Mouse (Mus musculus): ENCODE measurements around the gene Rassf8.
A peak's percentile ranks its signal among the peaks of the same experiment; 100 is the strongest.

Gene Rassf8

DNA sequence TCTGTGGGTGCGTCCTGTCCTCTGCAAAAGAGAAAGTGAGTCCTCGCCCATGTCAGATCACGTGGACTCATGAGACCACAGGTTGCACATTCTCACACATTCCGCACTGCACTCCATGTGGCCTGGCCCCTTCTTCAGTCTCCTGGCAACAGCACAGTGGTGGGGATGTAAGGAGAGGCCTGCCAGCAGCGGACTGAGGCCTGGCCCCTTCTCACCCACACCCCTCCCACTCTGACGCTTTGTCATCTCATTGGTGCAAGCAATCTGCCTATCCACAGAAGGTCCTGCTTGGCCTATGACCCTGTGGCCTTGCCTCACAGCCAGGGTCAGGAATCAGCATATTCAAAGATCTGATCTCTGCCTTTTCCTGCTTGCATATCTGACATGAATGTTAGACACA is 76.6 kb downstream of the Rassf8 start:
- no peak for DNase-seq (ENCODE audit: low spot score in 2 of 2)

DNA sequence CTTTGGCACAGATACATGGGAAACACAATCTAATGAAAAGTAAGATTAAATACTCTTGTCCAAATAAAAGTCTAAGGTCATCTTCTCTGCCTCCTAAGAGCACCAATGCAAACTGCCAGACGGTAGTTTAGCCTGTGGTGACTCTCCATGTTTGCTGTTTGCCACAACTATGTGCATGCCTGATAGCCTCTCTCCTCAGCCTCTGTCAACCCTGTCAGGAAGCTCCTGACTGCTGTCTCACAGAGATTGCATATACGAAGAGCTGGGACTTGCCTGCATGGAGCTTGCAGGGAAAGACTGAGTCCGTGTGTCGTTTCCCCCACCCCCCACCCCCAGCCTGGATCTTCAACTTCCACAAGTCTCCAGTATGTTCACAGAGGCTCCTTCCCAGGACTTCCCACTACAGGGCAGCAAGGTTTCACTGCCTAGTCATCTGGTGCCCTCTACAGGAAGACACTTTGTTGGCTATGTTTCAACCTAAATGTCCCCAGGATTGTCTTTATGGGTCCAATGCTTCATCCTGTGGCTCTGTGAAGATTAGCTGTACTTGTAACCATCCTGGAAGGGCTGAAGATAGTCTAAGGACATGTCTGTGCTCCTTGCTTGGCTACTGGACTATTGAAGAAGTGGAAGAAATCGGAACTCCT is 77.2 kb downstream of the Rassf8 start:
- no peak for DNase-seq (ENCODE audit: low spot score in 2 of 2)

DNA sequence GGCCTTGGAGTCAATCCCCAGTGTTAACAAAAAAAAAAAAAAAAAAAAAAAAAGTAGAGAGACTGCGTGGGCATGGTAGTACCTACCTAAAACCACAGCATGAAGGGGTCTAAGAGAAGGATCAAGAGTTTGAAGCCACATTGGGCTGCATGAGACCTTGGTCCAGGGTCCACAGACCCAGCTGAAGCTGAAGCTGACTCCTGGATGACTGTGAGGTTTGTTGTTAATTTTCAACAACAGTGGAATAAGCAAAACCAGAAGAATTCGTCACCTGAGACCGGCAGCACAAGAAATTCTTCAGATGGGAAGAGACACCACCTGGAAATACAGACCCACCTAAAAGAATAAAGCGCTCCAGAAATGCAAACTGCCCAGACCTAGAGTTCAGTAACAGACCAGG is 79.8 kb downstream of the Rassf8 start:
- DNase-seq (ENCODE audit: low spot score in 2 of 2) = no peak

DNA sequence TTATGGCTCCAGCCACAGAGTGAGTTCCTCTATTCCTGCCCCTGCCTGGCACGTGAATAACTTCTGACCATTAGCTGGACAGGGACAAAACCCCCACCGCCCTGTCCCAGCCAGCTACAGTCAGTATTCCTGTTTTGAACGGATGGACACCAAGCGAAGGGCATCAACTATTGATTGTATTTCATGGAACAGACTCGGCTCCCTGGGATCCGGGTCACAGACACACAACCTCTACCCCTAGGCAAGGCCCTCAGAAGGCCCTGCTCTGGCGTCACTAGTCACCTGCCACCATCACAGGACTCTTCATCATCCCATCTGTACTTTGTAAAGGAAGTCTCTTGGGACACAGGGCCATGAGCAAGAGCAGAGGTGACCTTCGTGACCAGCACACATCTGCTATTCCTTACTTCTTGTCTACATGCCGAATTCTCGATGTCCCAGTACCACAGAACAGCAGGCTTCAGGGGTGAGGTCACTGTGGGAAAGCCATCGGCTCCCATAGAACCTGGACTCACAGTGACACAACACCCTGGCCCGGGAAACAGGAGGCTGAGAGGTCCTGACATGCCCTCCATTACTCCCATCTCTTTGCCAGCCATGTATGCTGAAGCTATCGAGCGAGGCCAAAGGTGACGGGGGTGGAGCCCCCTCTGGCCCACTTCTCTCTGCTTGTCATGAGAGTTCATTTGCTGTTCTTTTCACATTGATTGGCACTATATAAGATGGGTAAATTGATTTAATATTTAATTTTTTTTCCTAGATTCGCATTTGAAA is 82.7 kb downstream of the Rassf8 start:
- no peak for DNase-seq (ENCODE audit: low spot score in 2 of 2)

DNA sequence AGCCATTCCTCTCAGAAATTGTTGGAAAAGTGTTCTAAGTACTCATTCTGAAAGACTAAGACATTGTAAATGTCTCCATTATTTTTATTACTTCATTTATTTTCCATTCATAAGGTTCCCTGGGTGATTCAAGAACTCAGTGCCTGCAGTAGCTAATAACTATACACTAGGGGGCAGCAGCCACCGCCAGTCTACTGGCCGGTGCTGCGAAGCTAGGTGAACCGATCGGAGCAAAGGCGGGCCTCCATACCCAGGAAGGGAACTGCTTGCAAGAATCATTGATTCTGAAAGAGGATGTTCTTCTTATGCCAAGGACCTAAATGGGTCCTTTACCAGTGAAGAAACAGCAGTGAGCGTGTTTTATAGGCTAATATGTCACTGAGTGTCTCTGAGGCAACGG is 83.6 kb downstream of the Rassf8 start:
- peak; percentile 27 to 59 for DNase-seq (ENCODE audit: low spot score in 2 of 2)

DNA sequence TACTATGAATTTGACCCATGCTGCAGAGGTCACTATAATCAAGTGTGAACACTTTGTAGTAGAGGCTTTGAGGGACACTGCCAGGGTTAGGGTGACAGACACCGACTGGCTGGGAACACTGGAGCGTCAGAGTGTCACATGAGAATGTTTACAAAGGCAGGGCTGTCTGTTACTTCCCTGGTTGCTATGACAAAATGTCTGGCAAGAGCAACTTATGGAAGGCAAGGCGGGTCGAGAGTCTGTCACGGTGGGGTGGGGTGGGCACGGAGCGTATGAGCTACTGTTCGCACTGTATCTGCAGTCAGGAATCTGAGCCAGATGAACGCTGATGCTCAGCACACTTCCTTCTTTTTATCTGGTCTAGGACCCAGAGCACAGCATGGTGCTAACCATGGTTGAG is 84.1 kb downstream of the Rassf8 start:
- no peak for DNase-seq (ENCODE audit: low spot score in 2 of 2)

DNA sequence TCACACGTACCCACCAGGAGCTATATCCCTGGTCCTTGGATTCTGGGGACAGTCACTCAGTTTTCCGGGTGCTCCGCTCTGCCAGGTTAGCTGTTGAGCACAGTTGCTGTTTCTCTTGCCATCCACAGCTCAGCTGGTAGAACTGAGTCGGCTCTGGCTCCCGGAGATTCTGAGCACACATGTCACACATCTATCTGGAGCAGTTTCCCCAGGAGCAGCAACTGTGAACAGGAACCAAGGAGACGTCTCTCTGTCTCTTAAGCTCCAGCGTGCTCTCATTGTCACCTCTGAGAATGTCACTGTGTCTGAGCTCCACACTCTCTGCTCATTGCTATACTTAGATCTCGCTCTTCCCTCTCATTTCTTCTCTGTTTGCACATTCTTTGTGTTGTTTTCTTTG is 86.4 kb downstream of the Rassf8 start:
- DNase-seq (ENCODE audit: low spot score in 2 of 2) = no peak

DNA sequence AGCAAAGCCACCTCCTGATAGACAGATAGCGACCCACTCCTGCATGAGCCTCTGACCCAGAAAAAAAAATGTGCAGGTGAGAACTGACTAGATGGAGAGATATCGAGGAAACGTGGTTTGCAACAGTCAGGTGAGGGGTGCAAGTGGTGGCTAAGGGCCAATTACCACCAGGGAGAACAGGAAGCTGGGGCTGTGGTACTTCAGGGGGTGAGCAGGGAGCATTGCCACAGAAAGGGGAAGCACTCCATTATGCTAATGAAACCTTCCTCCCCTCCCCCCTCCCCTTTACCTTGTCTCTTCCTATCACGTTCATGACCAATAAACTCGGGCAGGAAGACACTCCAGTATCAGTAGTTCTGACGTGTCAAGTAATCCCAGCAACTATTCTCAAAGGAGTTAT is 88.8 kb downstream of the Rassf8 start:
- no peak for DNase-seq (ENCODE audit: low spot score in 2 of 2)

DNA sequence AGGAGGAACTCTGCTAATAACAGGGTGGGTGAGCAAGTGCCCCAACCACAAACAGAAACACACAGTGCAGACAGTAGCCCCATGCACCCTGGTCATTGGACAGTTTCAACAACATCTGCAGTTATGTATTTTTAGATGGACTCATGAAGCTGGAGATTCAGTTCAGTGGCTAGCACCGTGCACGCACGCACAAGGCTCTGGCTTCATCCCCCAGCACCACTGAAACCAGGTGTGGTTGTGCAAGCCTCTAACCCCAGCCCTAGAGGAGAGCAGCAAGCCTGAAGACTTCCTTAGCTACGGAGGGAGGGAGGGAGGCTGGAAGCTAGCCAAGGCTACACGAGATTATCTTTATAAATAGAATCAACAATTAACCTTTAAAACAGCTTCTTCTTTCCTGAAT is 99.1 kb downstream of the Rassf8 start:
- DNase-seq (ENCODE audit: low spot score in 2 of 2) = no peak

DNA sequence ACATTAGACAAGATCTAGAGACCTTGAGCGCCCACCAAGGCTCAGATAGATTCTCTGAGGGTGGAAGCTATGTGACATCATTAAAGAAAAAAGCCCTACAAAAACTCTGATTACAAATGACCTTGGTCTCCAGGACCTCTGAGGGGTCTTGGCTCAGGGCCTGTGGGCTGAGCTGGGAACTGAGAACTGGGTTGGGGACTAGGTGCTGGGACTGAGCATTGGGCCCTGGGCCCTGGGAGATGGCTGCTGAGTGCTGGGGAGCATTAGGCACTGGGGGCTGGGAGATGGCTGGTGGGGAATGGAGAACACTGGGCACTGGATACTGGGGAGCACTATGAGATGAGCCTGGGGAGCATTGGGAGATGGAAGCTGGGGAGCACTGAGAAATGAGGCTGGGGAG is 99.5 kb downstream of the Rassf8 start:
- DNase-seq (ENCODE audit: low spot score in 2 of 2) = no peak

DNA sequence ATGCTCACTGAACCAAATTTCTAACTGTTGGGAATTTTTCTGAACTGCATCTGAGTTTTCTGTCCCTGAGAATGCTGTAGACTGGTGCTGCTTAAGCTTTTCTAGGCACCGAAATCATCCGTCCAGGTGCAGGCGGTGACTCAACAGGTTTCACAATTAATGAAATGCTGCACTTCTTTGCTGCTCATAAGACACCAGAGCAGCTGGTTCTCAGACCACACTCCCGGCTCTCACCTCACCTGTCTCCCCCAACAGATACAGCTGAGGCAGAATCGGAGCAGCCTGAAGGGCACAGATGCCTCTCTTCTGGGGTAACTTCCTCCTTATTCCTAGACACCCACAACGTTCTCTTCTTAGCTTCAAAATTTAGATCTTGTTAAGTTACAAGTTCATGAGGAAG is 100.4 kb downstream of the Rassf8 start:
- DNase-seq (ENCODE audit: low spot score in 2 of 2) = no peak

DNA sequence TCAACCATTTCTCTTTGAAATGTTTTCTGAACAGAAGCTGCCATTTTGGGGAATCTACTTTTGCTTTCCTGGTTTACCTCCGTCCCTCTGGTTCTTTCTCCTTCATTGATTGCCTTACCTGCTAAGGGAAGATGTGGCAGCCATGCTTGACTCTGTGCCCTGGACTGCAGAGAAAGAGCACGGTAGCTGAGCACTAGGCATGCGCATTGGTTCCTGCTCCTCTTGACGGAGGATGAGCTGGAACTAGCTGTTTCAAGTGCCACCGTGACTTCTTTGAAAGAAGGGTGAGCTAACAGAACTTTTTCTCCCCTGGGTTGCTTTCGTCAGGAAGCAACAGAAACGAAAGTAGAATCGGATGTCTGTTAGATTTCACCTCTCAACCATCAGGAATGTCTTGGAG is 101.1 kb downstream of the Rassf8 start:
- DNase-seq (ENCODE audit: low spot score in 2 of 2) = no peak

DNA sequence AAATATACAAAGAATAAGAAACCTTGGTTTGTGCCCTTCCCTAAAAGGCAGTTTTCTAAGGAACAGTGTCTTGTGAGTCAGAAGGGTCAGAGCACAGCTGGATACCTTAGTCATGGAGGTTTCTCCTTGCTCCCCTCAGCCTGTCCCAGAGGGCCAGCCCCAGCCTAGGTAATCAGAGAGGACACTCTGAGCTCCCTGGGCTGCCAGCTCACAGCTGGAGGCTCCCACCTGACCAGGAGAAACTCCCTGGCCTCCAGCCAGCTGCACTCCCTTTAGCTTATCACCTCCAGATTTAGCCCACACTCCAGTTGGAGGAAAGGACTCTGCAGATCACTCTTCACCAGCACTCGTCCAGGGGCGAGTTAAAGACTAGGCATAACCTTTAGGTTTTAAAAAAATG is 104.2 kb downstream of the Rassf8 start:
- DNase-seq (ENCODE audit: low spot score in 2 of 2) = no peak

DNA sequence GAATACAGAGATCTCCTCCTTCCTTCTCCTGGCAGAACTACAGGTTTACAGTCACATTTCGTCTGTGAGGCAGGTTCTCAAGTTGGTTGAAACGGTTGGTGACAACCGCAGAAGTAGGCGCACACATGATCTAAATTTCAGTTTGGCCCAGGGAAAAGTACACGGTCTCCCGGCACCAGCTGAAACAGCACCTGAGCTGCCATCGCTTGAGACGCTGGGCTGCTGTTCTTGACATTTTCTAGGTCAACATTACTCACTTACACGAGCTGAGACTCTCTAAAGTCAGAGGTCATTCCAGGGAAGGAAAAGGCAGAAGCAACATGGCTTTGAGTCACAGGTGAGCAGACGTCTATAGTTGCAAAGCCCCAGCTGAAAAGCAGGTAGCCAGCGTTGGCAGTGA is 105.4 kb downstream of the Rassf8 start:
- DNase-seq (ENCODE audit: low spot score in 2 of 2) = no peak

DNA sequence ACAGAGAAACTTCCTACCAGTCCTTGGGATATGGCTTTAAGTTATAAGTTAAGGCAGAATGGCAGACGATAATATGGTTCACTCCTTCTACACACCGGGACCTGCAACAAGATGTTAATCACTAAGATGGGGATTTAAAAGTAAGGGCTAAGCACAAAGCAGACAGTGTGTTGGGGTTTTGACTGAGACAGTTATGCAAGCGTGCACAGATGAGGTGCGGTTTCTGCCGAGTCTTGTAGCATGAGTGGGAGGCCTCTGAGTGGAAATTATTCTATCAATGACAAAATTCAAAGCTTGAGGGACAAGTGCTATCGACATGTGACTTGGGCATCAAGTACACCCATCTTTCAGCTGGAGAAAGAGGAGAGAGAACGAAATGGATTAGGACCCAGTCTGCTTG is 106.2 kb downstream of the Rassf8 start:
- DNase-seq (ENCODE audit: low spot score in 2 of 2) = no peak

DNA sequence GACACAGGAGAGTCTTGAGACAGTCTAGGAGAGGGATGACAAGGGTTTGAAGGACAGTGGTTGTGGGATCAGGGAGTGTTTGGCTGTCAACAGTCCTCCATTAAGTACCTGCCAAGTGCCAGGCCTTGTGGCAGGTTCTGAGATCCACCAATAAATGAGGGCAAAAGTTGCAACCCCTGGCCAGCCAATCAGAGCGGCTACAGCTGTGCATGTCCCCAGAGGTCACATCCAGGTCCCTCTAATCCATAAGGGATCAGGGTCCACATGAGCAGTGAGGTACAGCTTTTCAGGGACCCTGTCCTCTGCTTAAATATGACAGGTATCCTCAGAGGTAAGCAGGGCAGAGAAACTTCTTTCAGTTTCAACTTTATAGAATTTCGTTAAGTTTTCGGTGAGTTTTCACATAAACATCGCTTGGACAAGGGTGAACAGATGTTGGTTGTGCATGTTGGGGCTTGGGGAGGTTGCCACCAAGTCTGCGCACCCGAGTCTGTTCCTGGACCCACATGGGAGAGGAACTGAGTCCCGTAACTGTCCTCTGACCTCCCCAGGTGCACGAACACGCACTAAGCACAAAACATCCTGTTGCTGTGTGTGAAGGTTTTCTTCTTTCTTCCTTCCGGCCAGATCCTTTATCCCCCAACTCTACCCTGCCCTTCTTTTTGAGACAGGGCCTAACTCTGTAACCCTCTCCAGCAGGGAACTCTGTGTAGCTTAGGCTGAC is 107.0 kb downstream of the Rassf8 start:
- no peak for DNase-seq (ENCODE audit: low spot score in 2 of 2)

DNA sequence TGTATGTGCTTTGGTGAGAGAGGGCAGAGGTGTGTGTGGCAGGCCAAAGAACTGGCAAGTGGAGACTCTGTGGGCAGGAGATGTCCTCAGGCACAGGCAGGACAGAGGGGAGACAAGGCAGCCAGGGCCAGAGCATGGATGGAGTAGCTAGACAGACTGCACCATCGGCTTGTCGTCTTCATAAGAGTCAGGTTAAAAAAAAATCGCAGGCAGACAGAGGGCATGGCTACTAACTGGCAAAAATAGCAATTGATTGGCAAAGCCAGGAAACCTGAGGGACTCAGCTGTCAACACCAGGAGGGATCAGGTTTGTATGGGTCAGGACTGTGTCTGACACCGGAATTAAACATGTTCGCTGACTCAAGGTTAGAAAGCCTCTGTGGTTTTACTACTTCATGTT is 108.2 kb downstream of the Rassf8 start:
- DNase-seq (ENCODE audit: low spot score in 2 of 2) = no peak

DNA sequence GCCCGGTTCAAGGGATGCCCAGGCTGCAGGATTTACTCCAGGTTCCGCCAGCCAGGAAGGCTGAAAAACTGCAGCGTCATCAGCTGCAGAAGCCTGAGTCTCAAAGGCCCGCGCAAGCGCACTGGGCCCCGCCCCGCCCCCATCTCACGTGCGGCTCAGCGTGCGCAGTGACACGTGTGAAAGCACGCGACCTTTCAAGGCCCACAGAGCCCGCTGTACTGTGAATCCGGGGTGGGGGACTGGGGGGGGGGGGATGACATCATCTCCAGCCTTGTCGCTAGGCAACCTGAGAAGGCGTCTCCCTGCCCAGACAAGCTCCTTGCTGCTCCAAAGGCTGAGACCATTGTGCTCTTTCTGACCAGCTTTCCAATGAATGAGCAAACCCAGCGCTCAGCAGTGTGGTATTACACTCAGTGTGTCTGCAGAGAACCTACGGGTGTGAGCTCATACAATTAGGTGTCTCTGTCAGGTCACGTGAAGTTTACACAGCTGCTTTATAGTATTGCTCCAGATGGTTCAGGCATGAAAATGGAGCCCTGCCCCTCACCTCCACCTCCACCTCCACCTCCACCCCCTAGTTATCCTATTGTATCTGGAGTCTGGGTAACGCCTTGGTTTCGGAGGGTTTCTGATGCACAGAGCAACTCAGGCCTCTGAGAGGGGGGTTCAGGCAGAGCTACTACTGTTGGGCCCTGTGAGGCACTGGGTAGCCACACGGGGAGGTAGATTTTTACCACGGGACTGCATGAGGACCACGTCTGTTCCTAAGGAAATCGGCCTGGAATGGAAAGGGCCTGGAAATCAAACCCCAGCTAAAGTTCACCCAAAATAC is 109.4 kb downstream of the Rassf8 start:
- DNase-seq (ENCODE audit: low spot score in 2 of 2) = peak; percentile 98 to 100

DNA sequence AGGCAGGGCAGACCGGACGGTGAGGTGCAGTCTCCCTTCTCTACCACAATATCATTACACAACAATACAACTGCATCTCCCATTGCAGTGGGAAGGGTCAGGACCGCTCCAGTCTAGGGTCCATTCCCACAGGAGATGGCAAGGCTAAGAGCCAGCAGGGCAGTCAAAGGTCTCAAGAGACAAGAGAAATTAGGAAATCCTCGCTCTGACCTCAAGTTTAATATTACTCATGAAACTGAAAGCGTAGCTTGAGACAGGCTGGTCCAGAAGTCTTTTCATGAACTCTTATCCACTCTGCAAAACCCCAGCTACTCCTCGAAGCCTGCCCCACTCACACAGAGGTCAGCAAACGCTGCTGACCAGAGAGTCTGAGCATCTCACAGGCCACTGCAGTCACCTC is 110.9 kb downstream of the Rassf8 start:
- DNase-seq (ENCODE audit: low spot score in 2 of 2) = no peak

DNA sequence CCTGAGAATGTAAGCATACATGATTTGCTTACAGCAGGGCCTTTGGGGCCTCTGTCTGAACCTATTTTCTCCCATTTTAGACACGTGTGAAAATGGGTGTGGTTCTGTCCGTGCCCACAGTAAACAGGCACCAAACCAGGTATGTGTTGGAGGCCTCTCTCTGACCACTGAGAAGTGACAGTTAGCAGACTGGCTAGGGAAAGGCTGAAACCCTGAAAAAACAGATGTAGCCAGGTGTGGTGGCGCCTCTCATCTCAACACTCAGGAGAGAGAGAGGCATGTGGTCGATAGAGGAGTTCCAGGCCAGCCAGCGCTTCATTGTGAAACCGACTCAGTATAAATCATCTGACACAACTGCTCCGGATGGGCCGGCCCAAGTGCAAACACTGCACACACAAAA is 111.9 kb downstream of the Rassf8 start:
- DNase-seq (ENCODE audit: low spot score in 2 of 2) = no peak

DNA sequence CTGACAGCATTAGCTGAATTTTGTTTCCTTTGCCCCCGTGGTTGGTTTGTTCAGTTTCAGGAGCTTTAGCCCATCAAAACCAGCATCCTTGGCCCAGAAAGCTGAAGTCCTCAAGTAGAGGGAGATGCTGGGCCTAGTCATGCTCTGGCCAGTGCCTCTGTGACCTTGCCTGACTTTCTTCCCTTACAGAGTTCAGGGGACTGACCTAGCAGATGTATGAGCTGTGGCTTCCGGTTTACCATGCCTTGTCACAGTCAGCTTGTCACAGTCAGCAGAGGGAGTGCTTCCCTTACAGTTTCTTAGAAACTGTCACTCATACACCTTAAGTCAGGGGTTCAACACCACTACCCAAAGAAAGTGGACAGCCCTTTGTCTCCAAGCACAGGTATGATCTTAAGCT is 113.8 kb downstream of the Rassf8 start:
- no peak for DNase-seq (ENCODE audit: low spot score in 2 of 2)
